Mouse (Mus musculus) 3T3-L1 (cell line): Measurements from ENCODE around the gene Sult6b2.

Experiments used
- DNase-seq: peaks from one replicate; pipeline ENCODE4 v3.0.0-alpha.2; 2015; ENCODE audit warnings: low read depth, low spot score

The Sult6b2 gene

GRCm38 (mm10) chr6:142804402-142804801 lies at the start of gene Sult6b2:
Gene Sult6b2 (minus strand): TSS chr6:142804502.
- DNase-seq, result no peak

DNA sequence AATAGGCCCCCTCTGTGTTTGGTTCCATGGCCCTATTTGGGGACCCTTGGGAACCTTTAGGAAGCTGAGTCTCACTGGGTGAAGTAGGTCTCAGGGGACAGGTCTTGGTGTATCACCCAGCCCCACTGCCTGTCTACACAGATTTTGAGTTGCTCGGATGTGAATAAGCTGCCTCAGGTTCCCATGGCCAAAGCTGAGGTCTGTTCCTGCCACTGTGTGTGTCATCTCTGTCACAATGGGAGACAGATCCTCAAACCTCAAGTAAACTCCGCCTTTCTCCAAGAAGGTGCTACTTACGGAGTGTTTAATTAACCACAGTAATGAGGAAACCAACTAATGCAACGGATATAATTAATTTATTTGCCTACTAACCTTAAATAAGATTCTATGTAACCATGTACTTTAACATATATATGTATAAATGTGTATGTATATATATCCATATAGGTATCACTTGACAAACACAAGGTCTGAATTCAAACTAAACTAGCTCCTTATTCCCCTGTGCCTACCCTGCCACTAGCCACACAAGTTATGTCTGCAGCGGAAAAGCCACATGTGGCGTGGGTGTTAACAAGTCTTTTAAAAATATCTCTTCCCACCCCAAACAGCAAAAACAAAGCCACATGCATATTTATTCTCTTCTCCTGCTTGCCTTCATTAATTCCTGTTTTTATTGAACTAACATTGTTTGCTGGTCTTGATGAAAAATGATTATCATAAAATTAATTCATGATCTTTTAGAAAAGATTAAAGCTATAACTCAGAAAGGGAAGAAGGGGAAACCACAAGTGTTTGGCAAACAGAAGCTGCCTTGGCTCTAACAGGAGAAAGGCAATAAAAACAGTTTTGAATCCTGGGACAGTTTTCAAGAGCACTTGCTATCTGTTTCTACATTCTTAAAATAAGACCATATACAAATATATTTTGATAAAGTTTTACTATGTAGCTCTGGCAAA lies 48.4 kb upstream of the Sult6b2 start:
- no peak for DNase-seq

- DNase-seq, result no peak
Measured at GRCm38 (mm10) chr6:142850436-142850835, 46.1 kb upstream of the Sult6b2 start.

GRCm38 (mm10) chr6:142849326-142849725 lies 45.0 kb upstream of the Sult6b2 start:
- no peak for DNase-seq

DNA sequence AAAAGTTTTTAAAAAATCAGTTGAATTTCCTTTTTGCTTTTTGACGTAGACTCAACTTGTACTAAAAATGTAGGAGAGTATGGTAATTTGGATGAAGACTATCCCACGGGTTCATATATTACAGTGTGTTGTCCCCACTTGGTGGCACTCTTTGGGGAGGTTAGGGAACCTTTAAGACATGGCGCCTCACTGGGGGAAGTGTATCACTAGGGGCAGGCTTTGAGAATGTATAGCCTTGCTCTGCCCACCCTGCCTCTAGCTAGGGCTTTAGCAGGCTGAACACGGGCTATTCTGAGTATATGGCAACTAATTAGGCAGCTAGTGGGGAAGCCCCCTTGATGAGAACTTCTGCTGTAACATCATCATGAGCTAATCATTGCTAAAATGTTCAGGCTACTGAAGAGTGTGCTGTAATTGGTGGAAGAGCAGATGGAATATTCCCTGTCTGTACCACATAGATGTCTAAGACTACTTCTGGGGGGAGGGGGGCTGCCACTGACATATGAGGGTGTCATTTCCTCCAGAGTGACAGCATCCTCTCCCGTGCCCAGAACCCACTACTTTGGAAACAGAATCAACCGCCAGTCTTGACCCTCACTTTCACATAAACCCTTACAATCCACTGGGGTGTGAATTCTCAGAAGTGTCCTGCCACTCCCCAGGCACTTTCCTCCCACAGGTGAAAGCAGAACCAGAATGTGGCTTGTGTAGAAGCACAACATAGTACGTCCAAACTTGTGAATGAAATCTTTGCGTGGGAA lies 43.8 kb upstream of the Sult6b2 start:
- DNase-seq, result no peak

DNA sequence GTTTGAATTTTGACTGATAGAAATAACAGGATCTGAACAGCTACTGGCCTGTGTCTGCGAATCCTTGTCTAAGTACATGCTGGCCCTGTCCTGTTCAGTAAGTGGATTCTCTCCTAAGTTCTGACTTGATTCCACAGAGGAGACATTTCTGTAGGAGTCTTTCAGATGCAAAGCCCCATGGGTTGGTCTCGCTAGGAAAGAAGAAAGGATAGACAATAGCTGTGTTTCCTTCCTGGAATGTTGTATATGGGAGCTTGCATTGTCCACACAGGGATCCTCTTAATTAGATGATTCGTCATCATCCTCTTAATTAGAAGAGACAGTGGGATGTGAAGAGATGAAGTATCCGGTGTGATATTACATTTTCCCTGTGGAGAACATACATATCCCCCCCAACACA lies 42.6 kb upstream of the Sult6b2 start:
- DNase-seq, result no peak

DNA sequence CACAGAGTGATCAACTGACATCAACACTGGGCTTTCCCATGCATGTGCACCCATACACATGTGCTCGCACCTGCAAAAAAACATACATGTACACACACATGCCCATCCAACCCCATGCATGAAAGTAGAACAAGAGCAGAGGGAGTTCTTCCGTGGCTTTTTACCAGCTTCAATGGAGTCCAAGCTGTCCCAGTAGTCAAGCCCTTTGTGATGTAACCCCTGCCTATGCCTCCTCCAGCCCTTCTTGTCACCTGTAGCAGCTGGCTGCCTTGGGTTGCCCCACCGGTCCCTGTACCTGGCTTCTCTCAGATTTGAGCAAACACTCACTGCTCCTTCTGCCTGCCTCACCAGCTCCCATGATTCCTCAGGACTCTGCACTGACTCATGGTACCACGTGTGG lies 40.8 kb upstream of the Sult6b2 start:
- no peak for DNase-seq

DNA sequence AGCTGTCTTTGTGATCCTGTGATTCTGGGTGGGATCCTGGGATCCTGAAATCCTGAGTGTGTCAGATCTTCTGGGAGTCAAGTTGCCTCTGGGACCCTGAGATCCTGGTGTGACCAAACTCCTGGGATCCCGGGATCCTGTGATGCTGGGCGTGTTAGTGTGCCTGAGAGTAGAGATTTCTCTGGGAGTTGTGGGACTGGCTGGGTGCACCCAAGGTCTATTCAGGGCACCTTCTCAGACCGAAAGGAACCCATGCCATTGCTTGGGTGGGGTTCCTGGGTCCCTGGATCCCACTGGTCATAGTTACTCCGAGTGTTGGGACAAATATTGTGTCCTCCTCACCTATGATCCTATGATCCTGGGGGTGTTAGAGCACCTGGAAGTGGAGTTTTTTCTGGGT lies 39.8 kb upstream of the Sult6b2 start:
- no peak for DNase-seq

GRCm38 (mm10) chr6:142838501-142838900 lies 34.2 kb upstream of the Sult6b2 start:
- DNase-seq, result no peak

DNA sequence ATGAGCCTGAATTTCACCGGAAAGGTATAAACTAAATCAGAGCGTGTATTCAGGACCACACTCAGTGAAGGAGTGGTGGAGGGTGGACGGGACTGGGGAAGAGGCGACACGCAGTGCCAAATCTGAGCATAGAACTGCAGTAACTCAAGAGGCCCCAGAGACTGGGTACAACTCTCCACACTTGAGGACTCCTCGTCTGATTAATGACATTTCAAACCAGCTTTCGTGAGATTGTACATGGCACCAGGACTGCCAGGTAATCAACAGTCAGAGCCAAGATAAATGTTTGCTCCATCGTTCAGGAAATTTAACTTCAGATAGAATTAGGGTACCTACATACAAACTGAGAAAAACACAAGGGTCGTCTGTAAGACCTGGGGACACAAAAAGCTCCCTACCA lies 33.0 kb upstream of the Sult6b2 start:
- DNase-seq, result no peak

DNA sequence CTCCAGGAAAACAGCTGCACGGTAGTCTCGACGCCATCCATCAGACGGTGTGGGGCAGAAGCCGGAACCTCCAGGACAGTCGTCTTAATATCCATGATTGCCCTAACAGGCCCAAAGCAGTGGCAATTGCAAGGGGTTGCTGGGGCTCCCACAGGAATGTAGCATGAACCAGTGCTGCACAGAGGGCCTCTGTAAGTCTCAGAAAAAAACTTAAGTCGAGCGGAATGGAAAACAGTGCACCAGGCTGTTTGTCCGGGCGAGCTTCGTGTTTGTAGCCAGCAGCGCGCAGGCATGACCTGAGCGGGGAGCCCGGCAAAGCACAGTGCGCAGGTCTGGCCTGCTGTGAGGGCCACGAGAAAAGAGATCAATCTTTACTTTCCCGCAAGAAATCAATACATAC lies 31.4 kb upstream of the Sult6b2 start:
- no peak for DNase-seq

DNA sequence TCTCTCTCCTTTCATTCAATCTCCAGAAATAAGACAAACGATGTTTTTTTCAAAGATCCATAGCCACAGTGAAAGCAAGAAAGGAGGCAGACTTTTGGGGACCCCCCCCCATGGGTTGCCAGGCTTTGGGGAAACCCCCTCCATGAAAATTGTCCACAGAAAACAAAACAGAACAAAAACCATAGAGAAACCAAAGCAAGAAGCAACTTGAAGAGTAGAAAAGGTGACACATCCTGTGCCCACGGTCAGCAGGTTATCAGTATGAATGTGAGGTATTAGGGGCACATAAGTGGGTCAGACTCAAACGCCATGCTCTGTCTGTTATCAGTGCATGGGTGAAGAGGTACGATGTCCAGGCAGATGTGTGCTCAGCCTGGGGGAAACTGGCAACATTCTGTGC lies 30.6 kb upstream of the Sult6b2 start:
- no peak for DNase-seq

- DNase-seq, result no peak
Measured at GRCm38 (mm10) chr6:142831706-142832105, 27.4 kb upstream of the Sult6b2 start.

- no peak for DNase-seq
Measured at GRCm38 (mm10) chr6:142831243-142831642, 26.9 kb upstream of the Sult6b2 start.

GRCm38 (mm10) chr6:142830221-142830620 lies 25.9 kb upstream of the Sult6b2 start:
- DNase-seq, result no peak

DNA sequence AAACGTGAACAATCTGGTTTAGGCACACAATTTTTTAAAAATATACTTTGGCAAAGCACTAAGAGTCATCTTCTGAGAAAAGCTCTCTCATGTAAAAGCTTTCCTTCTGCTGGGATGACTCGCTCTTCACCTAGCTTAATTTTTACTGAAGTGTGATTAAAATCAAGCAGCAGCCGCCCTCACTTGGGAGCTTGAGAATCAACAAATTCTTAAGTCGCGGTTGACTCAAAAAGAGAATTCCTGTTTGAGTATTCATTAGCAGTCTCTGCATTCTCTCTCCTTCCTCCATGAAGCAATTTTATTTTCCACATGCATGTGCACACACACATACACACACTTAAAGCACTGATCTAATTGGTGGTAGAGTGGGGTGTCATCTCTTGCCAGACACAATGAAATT lies 21.1 kb upstream of the Sult6b2 start:
- no peak for DNase-seq

- no peak for DNase-seq
Measured at GRCm38 (mm10) chr6:142823008-142823787, 18.9 kb upstream of the Sult6b2 start.

DNA sequence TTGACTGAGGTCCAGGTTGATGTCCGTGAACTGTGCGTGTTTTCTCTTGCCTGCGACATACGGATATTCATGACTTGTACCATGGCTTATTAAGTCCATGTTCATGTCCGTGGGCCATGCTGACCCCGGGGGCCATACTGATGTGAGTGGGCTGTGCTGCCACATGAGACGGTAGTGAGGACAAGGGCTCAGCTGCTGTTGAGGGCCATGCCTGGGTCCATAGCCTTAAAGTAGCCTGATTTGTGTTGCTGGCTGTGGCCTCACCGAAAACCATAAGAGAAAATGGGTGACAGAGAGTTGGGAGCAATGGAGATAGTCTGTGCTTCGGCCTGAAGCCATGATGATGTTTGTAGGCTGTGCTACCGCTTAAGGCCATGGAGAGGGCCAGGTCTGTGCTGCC lies 14.0 kb upstream of the Sult6b2 start:
- no peak for DNase-seq

- DNase-seq, result no peak
Measured at GRCm38 (mm10) chr6:142815513-142815912, 11.2 kb upstream of the Sult6b2 start.

- peak; percentile 93 for DNase-seq
Measured at GRCm38 (mm10) chr6:142814495-142814921, 10.2 kb upstream of the Sult6b2 start.

DNA sequence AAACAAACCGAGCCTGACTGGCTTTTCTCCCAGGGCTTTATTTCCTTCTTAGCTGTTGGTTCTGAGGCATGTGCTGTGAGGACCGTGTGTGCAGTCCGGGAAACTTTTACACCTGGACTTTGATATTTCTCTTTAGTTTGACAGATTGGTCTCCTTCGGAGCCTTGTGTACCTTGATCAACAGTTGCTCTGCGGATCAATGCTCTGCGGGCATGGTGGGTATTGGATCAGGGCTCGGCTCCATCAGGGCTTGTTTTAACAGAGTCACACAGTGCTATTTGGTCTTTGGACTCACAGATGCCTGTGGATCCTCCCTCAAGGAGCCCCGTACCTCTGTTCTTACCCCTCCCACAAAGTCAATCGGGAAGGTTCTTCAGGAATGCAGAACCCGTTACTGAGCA lies 9.7 kb upstream of the Sult6b2 start:
- DNase-seq, result no peak

DNA sequence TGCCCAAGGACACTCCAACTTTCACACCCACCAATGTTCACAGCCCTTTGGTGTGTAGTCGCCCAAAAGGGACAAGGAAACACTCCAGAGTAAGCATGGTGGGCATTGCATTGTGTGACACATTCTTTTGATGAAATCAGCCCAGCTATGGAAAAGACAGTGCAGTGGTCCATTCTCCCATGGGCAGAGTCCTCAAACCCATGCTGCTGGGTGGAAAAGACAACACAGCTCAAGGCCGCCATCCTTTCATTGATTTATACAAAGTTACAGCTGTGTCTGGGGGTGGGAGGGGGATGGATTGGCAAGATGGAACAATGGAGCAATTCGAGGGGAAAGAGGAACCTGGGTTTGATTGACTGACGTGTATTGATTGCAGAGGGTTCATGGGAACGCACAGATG lies 8.7 kb upstream of the Sult6b2 start:
- DNase-seq, result no peak
